Mouse (Mus musculus): ENCODE measurements at regions not wholly inside any gene's neighbourhood (a gene's known extent, or its start where the extent isn't known, plus 50 kb on each side); places are given as distances from the start of the nearest gene placed in this dataset.

GRCm38 (mm10) chr16:74462436-74462835 is 50.8 kb upstream of the Robo2 start:
- no peak for DNase-seq (ENCODE audit: low spot score)
- no peak overlapping the region for H3K4me3 ChIP-seq
- H3K4me1 ChIP-seq = peaks cover under 1% of the 10 kb centered on the region; the same call in 1 of the 2 replicates
- no peaks in the 10 kb centered on the region for H3K9me3 ChIP-seq (replicated peaks)
- H3K27ac ChIP-seq (replicated peaks) = no peak overlapping the region
- no peaks in the 10 kb centered on the region for H3K27me3 ChIP-seq (ENCODE audit: low read depth, poor library complexity, severe bottlenecking)
- H3K36me3 ChIP-seq = no peaks in the 10 kb centered on the region
- WGBS = 95% methylated on average over 3 of the region's 3 CpGs
